Mouse (Mus musculus) forebrain, embryonic 15.5 days (tissue): ENCODE measurements around the gene Zfp84. TPM values are rescaled to one million over a fixed set of nuclear protein-coding genes. Genes with fewer than 3 reads are reported as not detected.

Source experiments
- ATAC-seq: fragments of 200-750 bp; cut with Nextera tagmentation; replicated peaks from 2 replicates; pipeline ENCODE4 v1.8.0; 2017; ENCODE audit warnings: mild to moderate bottlenecking, moderate TSS enrichment, moderate library complexity
- H3K27ac ChIP-seq: fragments of 300-500 bp; sonication (generic); replicated peaks from 2 replicates; pipeline ENCODE4 v1.5.1; 2015; ENCODE audit warnings: mild to moderate bottlenecking, inconsistent platforms
- H3K27me3 ChIP-seq: fragments of 300-500 bp; sonication (generic); 2 replicates; pipeline ENCODE4 v1.6.1; 2015; ENCODE audit warnings: inconsistent platforms
- H3K36me3 ChIP-seq: fragments of 300-500 bp; sonication (generic); 2 replicates; pipeline ENCODE4 v1.6.1; 2015; ENCODE audit warnings: mild to moderate bottlenecking, inconsistent platforms
- H3K4me1 ChIP-seq: fragments of 300-500 bp; sonication (generic); 2 replicates; pipeline ENCODE4 v1.6.1; 2015; ENCODE audit warnings: inconsistent platforms
- H3K4me2 ChIP-seq: fragments of 300-500 bp; sonication (generic); replicated peaks from 2 replicates; pipeline ENCODE4 v1.6.1; 2015; ENCODE audit warnings: mild to moderate bottlenecking, inconsistent platforms
- H3K4me3 ChIP-seq: fragments of 300-500 bp; sonication (generic); 2 replicates; pipeline ENCODE4 v1.5.1; 2015; ENCODE audit warnings: mild to moderate bottlenecking, inconsistent platforms
- H3K9ac ChIP-seq: fragments of 300-500 bp; sonication (generic); replicated peaks from 2 replicates; pipeline ENCODE4 v1.6.1; 2015; ENCODE audit warnings: mild to moderate bottlenecking, inconsistent platforms
- H3K9me3 ChIP-seq: fragments of 300-500 bp; sonication (generic); 2 replicates; pipeline ENCODE4 v1.6.1; 2016; ENCODE audit warnings: inconsistent platforms
- WGBS: fragments of 180-500 bp; shearing (Covaris S2); methylation state at CpG from one replicate; pipeline ENCODE4 v1.1.7; 2015; ENCODE audit warnings: mixed read lengths; 5-methylcytosine and 5-hydroxymethylcytosine counted together
- microRNA counts: library from miRNA; unstranded; fragments of <30 nt; microRNA quantifications from one replicate; lab custom pipeline; 2016
- microRNA-seq: library from miRNA; unstranded; fragments of <30 nt; microRNA quantifications from one replicate; pipeline ENCODE4, GENCODE M21; 2016
- polyA plus RNA-seq: library from polyadenylated mRNA; unstranded; fragments of >200 nt; fragmentation: Nextera tagmentation; extraction: Ambion mirVana; gene quantifications from 2 replicates; pipeline ENCODE4 v1.2.1, GENCODE M21; 2015

Zfp84 gene
- polyA plus RNA-seq, 1 experiment from 2014 or later, result 20.8 TPM

DNA sequence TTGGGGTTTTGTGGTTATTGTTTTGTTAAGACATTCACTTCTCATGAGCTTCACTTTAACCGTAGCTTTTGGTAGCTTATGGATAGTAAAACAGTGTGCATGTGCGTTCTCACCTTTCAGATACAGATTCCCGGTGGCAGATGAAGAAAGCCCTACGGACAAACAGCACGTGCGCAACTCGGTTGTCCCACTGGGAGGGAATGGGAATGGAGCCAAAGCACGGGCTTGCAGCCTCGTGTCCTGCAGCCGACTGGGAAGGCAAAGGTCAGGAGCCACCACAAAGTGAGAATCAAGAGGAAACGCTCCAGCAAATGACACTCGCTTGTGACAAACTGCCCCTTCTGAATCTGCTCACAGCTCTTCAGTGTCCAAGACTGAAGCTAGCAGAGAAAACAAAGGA is 59.6 kb downstream of the Zfp84 start:
- no peak for ATAC-seq
- 90% methylated on average over 12 of the region's 12 CpGs for WGBS
- peaks cover 80% of the 10 kb centered on the region for H3K36me3 ChIP-seq
- no peaks in the 10 kb centered on the region for H3K9me3 ChIP-seq
- H3K9ac ChIP-seq, result no peak overlapping the region
- H3K4me1 ChIP-seq, result no peaks in the 10 kb centered on the region
- H3K4me3 ChIP-seq, result no peak overlapping the region
- H3K27me3 ChIP-seq, result no peaks in the 10 kb centered on the region
- no peak overlapping the region for H3K27ac ChIP-seq
- H3K4me2 ChIP-seq, result no peak overlapping the region

MicroRNA genes within 50 kb of the gene (microRNA counts, 519-probe panel; counts per million panel counts)
- 2,259 counts per million, percentile 40 among the panel's probes with 10 or more counts for microRNA mmu-miR-1964 (lab: Ali Mortazavi, UCI)

Small RNA genes lying within 50 kb of the gene (microRNA-seq; reads per million reads assigned to microRNA genes)
- 1.8 reads per million for gene Mir1964

Other genes with a start within 250 kb of the Zfp84 start
- gene Sipa1l3, start 249.9 kb upstream of the Zfp84 start, polyA plus RNA-seq, result 15.0 and 16.5 TPM in 2 replicates
- gene Catsperg2, start 41.5 kb upstream of the Zfp84 start, polyA plus RNA-seq, result 0.19 and 0.49 TPM in 2 replicates
- 17.1 and 17.3 TPM in 2 replicates for gene Zfp30, start 15.4 kb downstream of the Zfp84 start, polyA plus RNA-seq
- gene Zfp790, start 47.6 kb downstream of the Zfp84 start, polyA plus RNA-seq, result 31.5 and 32.0 TPM in 2 replicates
- 15.0 and 16.3 TPM in 2 replicates for gene Zfp940, start 85.1 kb downstream of the Zfp84 start, polyA plus RNA-seq
- gene Zfp420, start 91.4 kb downstream of the Zfp84 start, polyA plus RNA-seq, result 19.0 and 19.3 TPM in 2 replicates
- gene Zfp27, start 138.0 kb downstream of the Zfp84 start, polyA plus RNA-seq, result 17.0 and 17.7 TPM in 2 replicates
- 6.5 and 6.6 TPM in 2 replicates for gene Zfp383, start 139.7 kb downstream of the Zfp84 start, polyA plus RNA-seq
- 19.7 and 25.1 TPM in 2 replicates for gene Zfp74, start 185.5 kb downstream of the Zfp84 start, polyA plus RNA-seq
- 5.0 and 5.5 TPM in 2 replicates for gene Zfp568, start 215.4 kb downstream of the Zfp84 start, polyA plus RNA-seq